Mouse (Mus musculus): ENCODE measurements around the gene Gm5475.
"Not testable (repeated sequence)": the region's sequence is repeated elsewhere in the genome, so short reads cannot be mapped to it uniquely, and the experiment has no call there.

Gm5475 gene

DNA sequence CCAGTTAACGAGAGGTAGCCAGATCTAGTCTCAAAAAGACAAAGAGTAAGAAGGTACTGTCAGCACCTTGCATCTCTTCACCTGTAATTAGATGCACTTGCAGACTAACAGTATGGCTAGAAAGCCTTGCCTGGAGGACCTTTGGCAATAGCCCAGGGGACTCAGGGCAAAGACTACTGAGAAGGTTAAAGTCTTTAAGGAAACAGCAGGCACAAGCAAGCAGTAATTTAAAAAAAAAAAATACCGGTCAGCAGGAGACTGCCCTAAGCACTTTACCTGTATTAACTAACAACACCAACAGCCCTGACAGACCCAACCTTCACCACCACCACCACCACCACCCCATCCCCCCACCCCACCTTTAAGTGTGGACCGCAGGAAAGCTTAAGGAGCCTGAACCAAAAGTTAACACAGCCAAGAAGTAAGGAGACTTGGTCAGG lies at the start of gene Gm5475:
Gene Gm5475, plus strand, starts transcription at position 390 of the 440 bp plus-strand sequence.
- CTCF ChIA-PET = interaction anchor here in 2 of 4 experiments (1.0 to 3.5 kb wide), 3 partner anchors 29 to 47 kb away, joined by 3 to 9 read pairs (median 6); no protein-coding TSS in a partner anchor
- POLR2A ChIA-PET = interaction anchor here (0.6 to 1.9 kb wide), 13 partner anchors 8 to 450 kb away, joined by 3 to 14 read pairs (median 5); no protein-coding TSS in a partner anchor

DNA sequence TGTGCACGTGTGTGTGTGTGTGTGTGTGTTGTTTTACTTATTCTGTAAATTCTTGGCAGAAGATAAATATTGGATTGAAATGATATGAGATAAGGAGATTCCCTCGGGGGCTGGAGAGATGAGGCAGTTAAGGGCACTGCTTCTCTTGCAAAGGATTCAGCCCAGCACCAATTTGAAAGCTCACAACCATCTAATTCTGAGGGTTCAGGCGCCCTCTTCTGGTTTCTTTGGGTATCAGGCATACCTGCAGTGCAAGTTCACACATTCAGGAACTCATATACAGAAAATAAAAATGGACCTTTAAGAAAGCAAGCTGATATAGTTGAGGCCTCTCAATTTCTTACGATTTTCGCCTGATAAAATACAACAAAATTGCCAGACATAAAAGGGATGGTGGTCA lies 46.9 kb upstream of the Gm5475 start:
- POLR2A ChIA-PET = interaction anchor here in 3 of 4 experiments (0.6 to 1.8 kb wide), 11 partner anchors 10 to 404 kb away, joined by 3 to 5 read pairs (median 4); no protein-coding TSS in a partner anchor
- CTCF ChIA-PET = interaction anchor here (0.5 to 3.0 kb wide), 62 partner anchors 11 to 722 kb away, joined by 3 to 15 read pairs (median 4); partner anchors contain the start of genes Dip2b (in 2 of the 4), Higd1c (in 2 of the 4), Gm5475 (in 1 of the 4) and Methig1 (in 1 of the 4)

DNA sequence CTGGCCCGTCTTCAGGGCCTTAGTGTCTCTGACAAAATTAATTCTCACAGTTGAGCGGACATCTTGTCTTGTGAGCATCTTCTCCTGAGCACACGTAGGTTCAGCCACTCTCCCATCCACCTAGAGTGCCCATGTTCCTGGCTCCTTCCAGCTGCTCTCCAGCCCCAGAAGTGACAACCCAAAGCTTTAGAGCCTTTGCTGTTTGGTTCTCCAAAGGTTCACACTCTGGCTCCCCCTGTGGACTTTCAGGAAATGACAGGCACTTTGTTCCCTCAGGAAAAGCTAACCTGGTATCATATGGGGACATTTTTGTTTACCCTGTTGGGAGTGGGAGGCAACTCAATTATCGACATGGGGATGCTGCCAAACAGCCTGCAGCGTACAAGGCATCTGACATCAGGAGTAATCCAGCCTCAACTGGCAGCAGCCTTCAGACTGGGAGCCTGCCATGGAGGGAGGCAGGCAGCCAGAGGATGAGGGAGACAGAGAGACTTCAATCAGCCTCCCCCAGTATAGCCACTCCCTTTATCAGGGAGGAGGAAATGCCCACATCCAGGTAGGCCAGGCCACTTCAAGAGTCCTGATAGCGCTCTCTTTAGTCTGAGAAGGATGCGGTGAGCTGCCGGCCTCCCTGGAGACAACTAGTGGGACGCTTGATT lies 44.0 kb upstream of the Gm5475 start:
- POLR2A ChIA-PET, CTCF ChIA-PET: not testable (repeated sequence)

DNA sequence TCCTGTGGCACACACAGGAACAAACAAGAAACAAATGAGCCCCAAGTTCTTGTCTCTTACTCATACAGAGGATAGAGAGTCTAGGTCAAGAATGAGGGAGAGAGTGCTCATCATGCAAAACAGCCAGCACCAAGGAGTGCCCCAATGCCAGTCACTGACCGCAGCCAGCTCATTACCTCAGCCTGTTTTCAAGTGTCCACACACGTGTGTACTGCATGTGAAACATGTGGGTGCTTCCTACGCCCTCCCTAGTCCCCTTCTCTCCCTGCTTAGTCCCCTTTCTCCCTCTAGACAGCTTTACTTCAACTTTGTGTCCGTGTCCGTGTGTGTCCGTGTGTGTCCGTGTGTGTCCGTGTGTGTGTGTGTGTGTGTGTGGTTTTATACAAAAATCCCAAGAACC lies 42.3 kb upstream of the Gm5475 start:
- ChIA-PET POLR2A (interaction anchor here in 1 of 4 experiments (0.9 to 1.2 kb wide), 3 partner anchors 26 to 236 kb away, joined by 3 read pairs; partner anchors contain the start of gene Dazap2), CTCF (interaction anchor here in 3 of 4 experiments (0.6 to 1.5 kb wide), 3 partner anchors 46 to 86 kb away, joined by 3 to 6 read pairs (median 4); no protein-coding TSS in a partner anchor)

DNA sequence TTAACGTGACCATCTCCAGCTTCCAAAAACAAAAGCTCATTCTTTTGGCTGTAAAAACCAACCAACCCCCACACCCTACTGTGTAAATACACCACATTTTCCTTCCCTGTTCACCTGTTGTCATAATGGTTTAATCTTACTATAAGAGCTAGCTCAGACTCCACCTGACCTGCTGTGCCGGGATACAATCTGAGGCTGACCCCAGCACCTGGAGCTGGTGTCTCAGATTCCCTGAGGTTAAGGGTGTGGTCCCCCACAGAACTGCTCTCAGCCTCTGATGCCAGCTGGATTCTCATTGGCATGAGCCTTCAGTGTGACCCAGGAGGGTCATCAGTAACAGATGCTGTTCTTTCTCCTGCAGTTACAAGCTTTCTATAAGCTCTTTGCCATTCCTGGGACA lies 41.8 kb upstream of the Gm5475 start:
- ChIA-PET POLR2A (interaction anchor here in 2 of 4 experiments (0.6 to 1.2 kb wide), 4 partner anchors 13 to 235 kb away, joined by 3 to 8 read pairs (median 3); partner anchors contain the start of gene Dazap2 (in 1 of the 2)), CTCF (interaction anchor here in 3 of 4 experiments (0.6 to 1.5 kb wide), 3 partner anchors 46 to 86 kb away, joined by 3 to 6 read pairs (median 4); no protein-coding TSS in a partner anchor)

DNA sequence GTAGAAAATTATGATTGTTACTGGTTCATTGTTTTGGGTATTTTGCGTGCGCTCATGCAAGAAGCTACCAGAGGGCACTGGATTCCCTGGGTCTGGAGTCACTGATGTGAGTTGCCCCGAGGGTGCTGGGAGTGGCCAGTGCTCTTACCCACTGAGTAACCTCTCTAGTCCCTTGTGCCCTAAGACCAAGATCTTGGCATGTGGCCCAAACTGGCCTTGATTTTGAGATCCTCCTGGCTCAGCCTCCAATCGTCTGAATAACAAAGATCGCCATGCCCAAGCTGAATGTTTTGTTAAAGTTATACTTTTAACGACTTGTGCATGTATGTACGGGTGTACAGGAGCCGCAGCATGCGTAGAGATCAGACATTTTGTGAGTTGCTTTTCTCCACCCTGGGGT lies 36.2 kb upstream of the Gm5475 start:
- CTCF ChIA-PET = interaction anchor here in 2 of 4 experiments (1.4 to 3.9 kb wide), 2 partner anchors 11 kb away, joined by 5 to 15 read pairs; no protein-coding TSS in a partner anchor
- POLR2A ChIA-PET = interaction anchor here in 2 of 4 experiments (0.6 to 2.2 kb wide), 4 partner anchors 9 to 238 kb away, joined by 3 to 5 read pairs (median 3); no protein-coding TSS in a partner anchor

DNA sequence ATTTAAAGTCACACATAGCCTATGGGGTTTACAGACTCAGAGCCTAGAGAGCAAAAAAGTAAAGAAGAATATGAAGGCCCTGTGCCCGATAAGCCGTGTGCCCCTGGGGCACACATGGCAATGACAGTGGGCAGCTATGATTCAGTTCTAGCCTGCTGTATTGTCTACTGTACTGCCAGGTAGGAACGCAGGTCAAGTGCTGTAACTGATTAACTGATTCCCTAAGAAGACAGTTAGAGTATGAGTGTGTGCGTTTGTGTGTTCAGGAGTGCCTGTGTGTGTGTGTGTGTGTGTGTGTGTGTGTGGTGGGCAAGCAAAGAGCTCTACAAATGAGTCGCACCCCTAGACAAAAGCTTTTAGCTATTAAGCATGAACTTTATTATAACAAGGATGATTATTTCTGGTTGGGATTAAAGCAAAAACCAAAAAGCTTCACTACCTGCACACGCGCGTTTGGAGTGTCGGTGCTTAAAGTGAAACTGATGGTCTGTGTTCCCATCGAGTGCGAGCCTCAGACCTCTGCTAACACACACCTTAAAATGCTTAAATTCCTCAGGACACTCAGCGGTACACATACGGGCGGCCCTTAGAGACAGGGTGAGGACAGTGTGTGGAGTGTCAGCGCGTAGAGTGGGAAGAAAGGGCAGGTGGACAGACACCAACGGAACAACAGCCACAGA lies 34.3 kb upstream of the Gm5475 start:
- ChIA-PET CTCF (interaction anchor here in 3 of 4 experiments (0.6 to 3.9 kb wide), 6 partner anchors 13 to 261 kb away, joined by 3 to 15 read pairs (median 4); no protein-coding TSS in a partner anchor), POLR2A (interaction anchor here (0.5 to 1.3 kb wide), 6 partner anchors 10 to 624 kb away, joined by 3 to 4 read pairs (median 3); no protein-coding TSS in a partner anchor)

DNA sequence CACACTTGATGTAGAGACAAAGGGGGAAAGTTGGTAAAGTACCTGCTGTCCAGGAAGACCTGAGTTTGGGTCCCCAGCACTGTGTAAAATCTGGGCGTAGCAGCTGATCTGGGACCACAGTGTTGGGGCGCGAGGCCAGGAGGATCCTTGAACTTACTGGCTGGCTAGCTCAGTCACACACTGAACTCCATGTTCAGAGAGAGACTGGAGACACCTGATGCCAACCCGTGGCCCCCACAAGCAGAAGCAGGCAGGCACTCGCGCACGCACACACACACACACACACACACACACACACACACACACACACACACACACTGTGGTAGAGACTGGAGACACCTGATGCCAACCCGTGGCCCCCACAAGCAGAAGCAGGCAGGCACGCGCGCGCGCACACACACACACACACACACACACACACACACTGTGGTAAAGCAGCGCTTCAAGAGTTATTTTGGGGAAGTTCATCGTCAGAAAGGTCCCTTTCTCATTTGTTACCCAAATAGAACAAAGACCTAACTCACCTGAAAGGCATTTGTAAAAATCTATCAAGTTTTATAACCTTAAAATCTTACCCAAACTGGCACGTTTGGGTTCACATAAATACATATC lies 33.6 kb upstream of the Gm5475 start:
- ChIA-PET CTCF (interaction anchor here (0.5 to 3.9 kb wide), 6 partner anchors 14 to 774 kb away, joined by 3 to 15 read pairs (median 4); no protein-coding TSS in a partner anchor), POLR2A (interaction anchor here (0.5 to 1.3 kb wide), 5 partner anchors 9 to 624 kb away, joined by 3 to 4 read pairs (median 3); no protein-coding TSS in a partner anchor)

DNA sequence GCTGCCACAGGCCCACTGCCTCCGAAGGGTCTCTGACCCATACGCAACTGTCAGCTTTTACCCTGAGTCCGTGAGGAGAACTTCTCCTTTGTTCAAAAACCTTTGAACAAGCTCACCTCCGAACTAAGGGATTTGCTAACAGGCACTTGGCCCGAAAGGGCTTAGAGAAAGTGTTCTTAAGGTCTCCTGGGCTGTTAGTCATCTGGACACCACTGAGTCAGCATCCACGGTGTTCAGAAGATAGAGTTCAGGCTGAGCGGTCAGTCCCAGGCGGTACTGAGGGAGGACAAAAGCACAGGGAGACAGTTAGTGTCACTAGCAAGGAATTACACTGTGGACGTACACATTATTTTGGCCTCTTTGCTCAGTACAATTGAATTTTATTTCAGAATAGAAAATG lies 33.1 kb upstream of the Gm5475 start:
- CTCF ChIA-PET = interaction anchor here in 1 of 4 experiments (0.5 kb wide), 1 partner anchor 774 kb away, joined by 3 read pairs; no protein-coding TSS in a partner anchor
- POLR2A ChIA-PET = no interaction called here

DNA sequence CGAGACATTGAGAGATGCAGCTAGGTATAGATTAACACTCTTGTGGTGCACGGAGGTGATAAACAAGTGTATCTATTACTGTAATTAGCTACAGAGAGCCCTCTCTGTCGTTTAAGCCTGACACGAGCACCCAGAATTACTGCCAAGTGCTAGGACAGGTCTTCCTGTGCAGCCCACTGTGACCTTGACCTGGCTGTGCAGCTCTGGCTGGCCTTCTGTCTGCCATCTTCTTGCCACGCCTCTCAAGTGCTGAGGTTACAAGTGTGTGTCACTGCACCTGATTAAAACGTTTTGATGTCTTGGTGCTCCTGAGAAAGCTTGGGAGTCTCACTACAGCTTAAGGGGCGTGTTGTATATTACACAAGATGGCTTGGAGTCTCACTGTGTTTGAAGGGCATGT lies 30.9 kb upstream of the Gm5475 start:
- POLR2A ChIA-PET = interaction anchor here in 3 of 4 experiments (0.9 to 1.0 kb wide), 3 partner anchors 104 to 157 kb away, joined by 3 to 4 read pairs (median 3); no protein-coding TSS in a partner anchor
- CTCF ChIA-PET = interaction anchor here in 2 of 4 experiments (0.5 to 1.9 kb wide), 2 partner anchors 16 to 57 kb away, joined by 5 to 7 read pairs; no protein-coding TSS in a partner anchor

DNA sequence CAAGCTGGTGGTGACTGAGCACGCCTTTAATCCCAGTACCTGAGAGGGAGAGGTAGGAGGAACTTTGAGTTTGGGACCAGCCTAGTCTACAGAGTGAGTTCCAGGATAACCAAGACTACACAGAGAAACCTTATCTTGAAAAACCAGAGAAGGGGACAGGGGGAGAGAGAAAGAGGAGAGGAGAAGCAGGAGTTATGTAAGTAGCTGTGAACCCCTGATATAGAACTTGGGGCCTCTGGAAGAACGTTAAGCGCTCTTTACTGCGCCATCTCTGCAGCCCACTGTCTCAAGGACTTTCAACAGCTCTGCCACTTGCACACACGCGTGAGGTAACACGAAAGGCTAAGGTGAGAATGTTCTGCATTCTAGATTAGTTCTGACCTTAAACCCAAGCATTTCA lies 30.3 kb upstream of the Gm5475 start:
- POLR2A ChIA-PET = interaction anchor here in 3 of 4 experiments (1.0 to 1.7 kb wide), 3 partner anchors 10 to 122 kb away, joined by 3 to 5 read pairs (median 4); no protein-coding TSS in a partner anchor
- CTCF ChIA-PET = interaction anchor here in 3 of 4 experiments (0.5 to 1.9 kb wide), 4 partner anchors 17 to 66 kb away, joined by 3 to 7 read pairs (median 4); no protein-coding TSS in a partner anchor

DNA sequence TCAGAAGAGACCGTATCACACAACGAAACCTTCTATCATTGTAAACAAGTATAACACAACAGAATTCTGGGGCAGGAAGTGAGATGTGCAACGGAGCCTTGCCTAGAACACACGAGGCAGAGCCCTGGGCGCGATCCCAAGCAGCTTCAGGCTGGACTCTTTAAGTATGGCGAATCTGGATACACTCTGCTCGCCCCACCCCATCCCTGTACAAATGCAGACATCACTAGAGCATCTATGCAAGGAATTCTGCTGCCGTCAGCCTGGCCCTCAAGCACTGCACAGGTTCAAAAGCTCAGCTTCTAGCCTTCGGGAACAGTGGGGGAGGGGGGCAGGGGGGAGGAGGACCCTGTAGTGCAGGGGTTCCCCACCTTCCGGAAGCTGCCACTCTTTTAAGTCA lies 28.9 kb upstream of the Gm5475 start:
- ChIA-PET CTCF (interaction anchor here (0.6 to 1.1 kb wide), 7 partner anchors 18 to 348 kb away, joined by 3 to 6 read pairs (median 3); no protein-coding TSS in a partner anchor), POLR2A (interaction anchor here in 3 of 4 experiments (0.5 to 3.3 kb wide), 14 partner anchors 9 to 221 kb away, joined by 3 to 14 read pairs (median 4); no protein-coding TSS in a partner anchor)

DNA sequence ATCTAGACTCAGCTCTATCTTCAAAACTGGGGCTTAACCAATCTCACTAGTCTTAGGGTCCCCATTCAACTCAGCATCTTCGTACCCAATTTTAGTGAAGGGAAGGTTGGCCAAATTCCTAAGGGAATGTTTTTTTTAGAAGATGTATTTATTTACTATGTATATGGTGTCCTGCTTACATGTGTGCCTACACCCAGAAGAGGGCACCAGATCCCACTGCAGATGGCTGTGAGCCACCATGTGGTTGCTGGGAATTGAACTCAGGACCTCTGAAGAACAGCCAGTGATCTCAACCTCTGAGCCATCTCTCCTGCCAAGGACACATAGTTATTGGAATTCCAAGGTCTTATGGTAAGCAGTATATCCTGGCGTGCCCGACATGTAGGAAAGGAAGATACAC lies 26.4 kb upstream of the Gm5475 start:
- ChIA-PET POLR2A (interaction anchor here in 2 of 4 experiments (1.1 to 3.3 kb wide), 2 partner anchors 10 to 304 kb away, joined by 3 to 14 read pairs; no protein-coding TSS in a partner anchor), CTCF (interaction anchor here in 2 of 4 experiments (0.5 to 1.5 kb wide), 3 partner anchors 62 to 288 kb away, joined by 3 to 5 read pairs (median 4); no protein-coding TSS in a partner anchor)

DNA sequence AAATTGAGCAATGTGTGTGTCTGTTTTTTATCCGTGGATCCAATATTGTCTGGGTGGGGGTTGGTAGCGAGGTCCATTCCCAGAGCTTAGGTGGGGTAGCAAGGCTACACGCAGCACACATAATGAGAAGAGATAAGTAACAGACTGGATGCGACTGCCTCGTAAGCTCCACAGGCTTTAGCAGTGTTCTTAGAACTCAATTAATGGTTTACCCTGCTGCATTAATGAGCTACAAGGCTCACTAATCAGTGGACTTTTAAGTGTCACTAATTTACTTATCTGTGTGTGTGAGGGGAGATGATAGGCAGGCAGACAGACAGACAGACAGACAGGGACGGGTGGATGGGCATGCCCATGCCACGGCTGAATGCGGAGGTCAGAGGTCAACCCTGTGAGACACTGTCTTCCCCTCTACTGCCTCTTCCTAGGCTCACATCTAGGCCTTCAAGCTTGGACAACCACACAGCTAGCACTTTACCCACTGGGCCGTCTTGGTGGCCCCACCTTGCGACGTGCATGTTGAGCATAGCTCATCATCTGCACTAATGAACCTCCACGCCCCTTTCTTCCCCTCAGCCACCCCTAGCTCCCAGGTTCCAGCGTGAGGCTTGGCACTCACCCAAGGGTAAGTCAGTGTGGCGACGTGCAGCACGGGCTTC lies 21.2 kb upstream of the Gm5475 start:
- ChIA-PET CTCF (interaction anchor here in 3 of 4 experiments (0.6 to 1.7 kb wide), 5 partner anchors 26 to 362 kb away, joined by 3 to 5 read pairs (median 4); partner anchors contain the start of gene Dip2b (in 1 of the 3)), POLR2A (interaction anchor here in 2 of 4 experiments (0.6 to 2.3 kb wide), 12 partner anchors 9 to 317 kb away, joined by 3 to 6 read pairs (median 3); partner anchors contain the start of genes Gm5475 (in 1 of the 2) and Pou6f1 (in 1 of the 2))

DNA sequence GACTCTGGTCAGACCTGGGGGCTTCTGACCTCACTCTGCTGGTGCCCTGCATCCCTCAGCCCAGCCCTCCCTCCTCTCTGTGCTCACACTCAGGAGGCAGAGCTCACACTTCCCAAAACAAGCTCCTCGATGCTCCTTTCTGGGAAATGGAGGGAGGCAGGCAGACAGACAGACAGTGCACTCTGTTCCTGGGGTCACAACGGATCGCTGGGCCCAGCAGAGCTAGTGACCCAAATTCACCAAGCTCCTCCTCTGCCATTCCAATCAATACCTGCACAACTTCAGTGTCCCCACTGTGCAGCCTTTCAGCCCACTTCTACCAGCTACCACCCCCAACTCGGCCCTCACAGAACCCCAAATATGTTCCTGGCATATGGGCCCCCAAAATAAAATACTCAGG lies 20.1 kb upstream of the Gm5475 start:
- CTCF ChIA-PET = interaction anchor here in 3 of 4 experiments (0.6 to 1.5 kb wide), 4 partner anchors 55 to 281 kb away, joined by 3 to 6 read pairs (median 4); no protein-coding TSS in a partner anchor
- POLR2A ChIA-PET = interaction anchor here in 2 of 4 experiments (0.5 to 2.3 kb wide), 7 partner anchors 10 to 613 kb away, joined by 3 to 6 read pairs (median 5); partner anchors contain the start of gene Gm5475 (in 1 of the 2)

DNA sequence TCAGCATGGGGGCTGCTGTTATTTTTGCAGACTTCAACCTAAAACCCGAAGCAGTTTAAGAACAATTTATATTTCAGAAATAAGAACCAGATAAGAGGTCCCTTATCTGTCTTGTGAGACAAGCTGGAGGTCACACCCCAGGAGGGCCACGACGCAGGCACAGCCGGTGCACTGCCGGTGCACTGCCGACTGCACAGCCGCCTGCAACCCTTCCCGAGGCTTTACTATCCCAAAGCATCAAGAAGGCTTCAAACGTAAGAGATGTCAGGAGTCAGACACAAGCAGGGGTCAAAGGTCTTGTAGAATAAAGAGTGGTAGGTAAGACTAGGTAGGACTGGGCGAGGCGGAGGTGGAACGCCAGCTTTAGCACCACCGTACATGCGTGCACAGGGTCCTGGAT lies 19.6 kb upstream of the Gm5475 start:
- ChIA-PET CTCF (interaction anchor here in 2 of 4 experiments (0.6 to 1.5 kb wide), 2 partner anchors 56 to 156 kb away, joined by 3 to 6 read pairs; no protein-coding TSS in a partner anchor), POLR2A (interaction anchor here in 2 of 4 experiments (1.5 to 2.3 kb wide), 3 partner anchors 9 to 11 kb away, joined by 3 to 5 read pairs (median 5); no protein-coding TSS in a partner anchor)
